Mouse (Mus musculus): ENCODE measurements at regions not wholly inside any gene's neighbourhood (a gene's known extent, or its start where the extent isn't known, plus 50 kb on each side); places are given as distances from the start of the nearest gene placed in this dataset.

- Histone ChIP-seq H3K36me3 (no peaks in the 10 kb centered on the region), H3K4me3 (replicated peaks) (no peak overlapping the region), H3K9me3 (no peaks in the 10 kb centered on the region), H3K4me2 (no peak overlapping the region), H3K27ac (no peak overlapping the region), H3K4me1 (replicated peaks) (no peaks in the 10 kb centered on the region), H3K9ac (replicated peaks) (no peak overlapping the region), H3K27me3 (no peaks in the 10 kb centered on the region)
- ATAC-seq (ENCODE audit: insufficient number of reproducible peaks, insufficient read depth, low FRiP score, low TSS enrichment, low read depth) = no peak
- WGBS = 66% methylated on average over 1 of the region's 1 CpGs
These were observed 594.9 kb upstream of the Fam92a start for GRCm38 (mm10) chr4:12766763-12767162.

- ATAC-seq (ENCODE audit: insufficient number of reproducible peaks, insufficient read depth, low FRiP score, low TSS enrichment, low read depth) = no peak
- Histone ChIP-seq H3K9me3 (no peaks in the 10 kb centered on the region), H3K4me2 (no peak overlapping the region), H3K27ac (no peak overlapping the region), H3K27me3 (no peaks in the 10 kb centered on the region), H3K4me3 (replicated peaks) (no peak overlapping the region), H3K4me1 (replicated peaks) (no peaks in the 10 kb centered on the region), H3K36me3 (no peaks in the 10 kb centered on the region), H3K9ac (replicated peaks) (no peak overlapping the region)
- 85% methylated on average over 2 of the region's 2 CpGs for WGBS
These were observed 579.0 kb upstream of the Fam92a start for GRCm38 (mm10) chr4:12750817-12751216.

GRCm38 (mm10) chr4:12749874-12750273 lies 578.1 kb upstream of the Fam92a start:
- H3K36me3 ChIP-seq = no peaks in the 10 kb centered on the region
- no peaks in the 10 kb centered on the region for H3K4me1 ChIP-seq (replicated peaks)
- no peak overlapping the region for H3K27ac ChIP-seq
- H3K27me3 ChIP-seq = no peaks in the 10 kb centered on the region
- no peak for ATAC-seq (ENCODE audit: insufficient number of reproducible peaks, insufficient read depth, low FRiP score, low TSS enrichment, low read depth)
- H3K4me3 ChIP-seq (replicated peaks) = no peak overlapping the region
- no peaks in the 10 kb centered on the region for H3K9me3 ChIP-seq
- no peak overlapping the region for H3K9ac ChIP-seq (replicated peaks)
- H3K4me2 ChIP-seq = no peak overlapping the region
- WGBS = 89% methylated on average over 1 of the region's 1 CpGs

DNA sequence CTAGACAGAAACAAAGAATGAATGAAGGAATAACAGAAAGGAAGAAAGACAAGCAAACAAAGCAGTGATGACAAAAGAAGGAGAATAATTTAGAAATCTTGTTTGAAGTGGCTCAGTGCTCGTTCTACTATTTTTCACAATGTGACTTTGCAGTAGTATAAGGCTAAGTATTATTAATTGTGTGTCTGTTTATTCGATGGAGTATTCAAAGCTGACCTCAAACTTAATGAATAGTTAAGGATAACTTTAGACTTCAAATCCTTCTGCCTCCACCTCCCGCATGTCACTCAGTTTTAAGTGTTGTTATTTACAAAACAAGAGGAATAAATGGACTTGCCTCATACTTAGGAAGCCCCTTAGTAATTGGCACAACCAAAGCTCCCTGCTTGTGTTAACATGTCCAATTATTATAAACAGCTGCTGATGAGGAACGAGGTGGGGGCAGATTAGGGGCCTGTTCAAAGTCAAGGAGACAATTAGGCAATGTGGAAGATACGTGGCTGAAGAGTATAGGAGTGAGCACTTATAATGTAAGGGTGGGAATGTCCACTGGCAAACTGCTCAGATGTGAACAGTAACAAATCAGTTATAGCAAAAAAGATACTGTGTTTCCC lies 572.0 kb upstream of the Fam92a start:
- H3K4me1 ChIP-seq (replicated peaks) = no peaks in the 10 kb centered on the region
- no peak for ATAC-seq (ENCODE audit: insufficient number of reproducible peaks, insufficient read depth, low FRiP score, low TSS enrichment, low read depth)
- H3K9me3 ChIP-seq = no peaks in the 10 kb centered on the region
- H3K4me3 ChIP-seq (replicated peaks) = no peak overlapping the region
- H3K27me3 ChIP-seq = no peaks in the 10 kb centered on the region
- no peak overlapping the region for H3K4me2 ChIP-seq
- no peaks in the 10 kb centered on the region for H3K36me3 ChIP-seq
- H3K27ac ChIP-seq = no peak overlapping the region
- WGBS = 49% methylated on average over 5 of the region's 5 CpGs
- no peak overlapping the region for H3K9ac ChIP-seq (replicated peaks)

- no peaks in the 10 kb centered on the region for H3K4me1 ChIP-seq (replicated peaks)
- H3K9me3 ChIP-seq = no peaks in the 10 kb centered on the region
- ATAC-seq (ENCODE audit: insufficient number of reproducible peaks, insufficient read depth, low FRiP score, low TSS enrichment, low read depth) = no peak
- H3K27me3 ChIP-seq = no peaks in the 10 kb centered on the region
- no peak overlapping the region for H3K9ac ChIP-seq (replicated peaks)
- no peak overlapping the region for H3K27ac ChIP-seq
- no peaks in the 10 kb centered on the region for H3K36me3 ChIP-seq
- WGBS = 77% methylated on average over 3 of the region's 3 CpGs
- no peak overlapping the region for H3K4me3 ChIP-seq (replicated peaks)
- H3K4me2 ChIP-seq = no peak overlapping the region
These were observed 564.6 kb upstream of the Fam92a start for GRCm38 (mm10) chr4:12736411-12736810.

GRCm38 (mm10) chr4:12700189-12700588 lies 528.4 kb upstream of the Fam92a start:
- no peaks in the 10 kb centered on the region for H3K36me3 ChIP-seq
- H3K9ac ChIP-seq (replicated peaks) = no peak overlapping the region
- H3K4me3 ChIP-seq (replicated peaks) = no peak overlapping the region
- H3K9me3 ChIP-seq = no peaks in the 10 kb centered on the region
- no peak overlapping the region for H3K27ac ChIP-seq
- ATAC-seq (ENCODE audit: insufficient number of reproducible peaks, insufficient read depth, low FRiP score, low TSS enrichment, low read depth) = no peak
- H3K4me2 ChIP-seq = no peak overlapping the region
- no peaks in the 10 kb centered on the region for H3K4me1 ChIP-seq (replicated peaks)
- 78% methylated on average over 1 of the region's 1 CpGs for WGBS
- no peaks in the 10 kb centered on the region for H3K27me3 ChIP-seq

- Histone ChIP-seq H3K27ac (0 out of 2 replicates have a peak overlapping the region, but pooled peaks have one; percentile 31), H3K4me3 (replicated peaks) (no peak overlapping the region), H3K4me1 (replicated peaks) (no peaks in the 10 kb centered on the region), H3K4me2 (no peak overlapping the region), H3K27me3 (no peaks in the 10 kb centered on the region), H3K36me3 (no peaks in the 10 kb centered on the region), H3K9me3 (no peaks in the 10 kb centered on the region), H3K9ac (replicated peaks) (no peak overlapping the region)
- ATAC-seq (ENCODE audit: insufficient number of reproducible peaks, insufficient read depth, low FRiP score, low TSS enrichment, low read depth) = no peak
- WGBS = 50% methylated on average over 3 of the region's 3 CpGs
These were observed 506.0 kb upstream of the Fam92a start for GRCm38 (mm10) chr4:12677814-12678213.

GRCm38 (mm10) chr4:12671399-12671798 lies 499.6 kb upstream of the Fam92a start:
- no peak overlapping the region for H3K9ac ChIP-seq (replicated peaks)
- no peaks in the 10 kb centered on the region for H3K4me1 ChIP-seq (replicated peaks)
- 74% methylated on average over 7 of the region's 7 CpGs for WGBS
- ATAC-seq (ENCODE audit: insufficient number of reproducible peaks, insufficient read depth, low FRiP score, low TSS enrichment, low read depth) = no peak
- H3K4me2 ChIP-seq = no peak overlapping the region
- no peaks in the 10 kb centered on the region for H3K27me3 ChIP-seq
- H3K4me3 ChIP-seq (replicated peaks) = no peak overlapping the region
- H3K36me3 ChIP-seq = no peaks in the 10 kb centered on the region
- H3K27ac ChIP-seq = no peak overlapping the region
- H3K9me3 ChIP-seq = no peaks in the 10 kb centered on the region

DNA sequence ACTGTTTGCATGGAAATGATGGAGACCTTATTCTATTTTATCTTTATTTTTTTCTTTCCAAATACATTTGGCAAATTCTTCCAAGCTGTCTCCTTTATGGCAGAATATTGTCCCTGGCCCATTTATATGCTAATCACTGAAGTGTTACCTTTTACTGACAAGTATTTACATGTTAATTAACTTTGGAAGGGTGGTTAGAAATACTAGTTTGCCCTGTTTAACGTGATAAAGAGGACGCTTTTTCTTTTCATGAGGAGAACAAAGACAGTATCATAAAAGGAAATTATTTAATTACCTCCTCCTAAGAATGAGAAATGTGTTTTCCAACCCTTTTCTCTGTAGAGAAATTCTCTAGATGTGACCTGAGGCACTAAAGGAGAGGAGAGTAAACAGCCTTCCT lies 491.4 kb upstream of the Fam92a start:
- no peak for ATAC-seq (ENCODE audit: insufficient number of reproducible peaks, insufficient read depth, low FRiP score, low TSS enrichment, low read depth)
- no peak overlapping the region for H3K27ac ChIP-seq
- 15% methylated on average over 2 of the region's 2 CpGs for WGBS

DNA sequence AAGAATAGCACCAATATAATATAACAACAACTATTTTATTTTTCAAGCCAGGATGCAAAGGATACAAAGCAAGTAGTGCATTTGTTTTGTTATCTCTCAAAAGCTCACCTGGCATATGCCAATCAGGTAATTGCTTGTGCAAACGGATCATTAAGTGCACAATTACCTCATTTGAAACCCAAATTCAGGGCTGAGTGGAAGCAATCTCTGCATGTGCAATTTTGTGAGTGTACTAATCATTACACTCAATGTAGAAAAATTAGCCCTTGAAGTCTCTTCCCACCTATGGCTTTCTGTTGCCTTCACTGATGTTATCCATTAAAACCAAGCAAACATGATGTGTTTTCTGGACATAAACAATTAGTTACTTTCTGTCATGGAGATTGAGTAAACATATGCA lies 490.9 kb upstream of the Fam92a start:
- Histone ChIP-seq H3K4me3 (replicated peaks) (no peak overlapping the region), H3K4me2 (no peak overlapping the region), H3K27me3 (no peaks in the 10 kb centered on the region), H3K9ac (replicated peaks) (no peak overlapping the region), H3K4me1 (replicated peaks) (no peaks in the 10 kb centered on the region), H3K27ac (no peak overlapping the region), H3K9me3 (no peaks in the 10 kb centered on the region), H3K36me3 (no peaks in the 10 kb centered on the region)
- WGBS = 57% methylated on average over 1 of the region's 1 CpGs
- ATAC-seq (ENCODE audit: insufficient number of reproducible peaks, insufficient read depth, low FRiP score, low TSS enrichment, low read depth) = no peak

More for the DNA sequence above, 491.4 kb upstream of the Fam92a start:
- Histone ChIP-seq H3K9me3 (no peaks in the 10 kb centered on the region), H3K4me2 (no peak overlapping the region), H3K36me3 (no peaks in the 10 kb centered on the region), H3K9ac (replicated peaks) (no peak overlapping the region), H3K4me3 (replicated peaks) (no peak overlapping the region), H3K4me1 (replicated peaks) (no peaks in the 10 kb centered on the region), H3K27me3 (no peaks in the 10 kb centered on the region)

DNA sequence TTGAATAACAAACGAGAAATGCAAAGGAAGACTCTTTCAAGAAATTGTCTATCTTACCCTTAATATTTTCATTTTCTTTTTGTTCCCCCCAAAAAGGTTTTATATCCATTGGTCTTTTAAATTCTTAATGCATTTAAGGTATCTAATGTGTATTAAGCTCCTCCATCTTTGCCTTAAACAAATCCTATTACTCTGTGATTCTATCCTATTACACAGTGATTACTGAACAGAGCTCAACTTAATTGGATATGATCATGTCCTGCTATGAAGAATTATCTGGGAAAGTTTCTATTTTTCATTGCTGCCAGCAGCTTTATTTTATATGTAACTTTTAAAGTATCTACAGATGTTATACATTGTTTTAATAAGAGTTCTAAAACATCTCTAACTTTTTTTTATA lies 487.3 kb upstream of the Fam92a start:
- no peak for ATAC-seq (ENCODE audit: insufficient number of reproducible peaks, insufficient read depth, low FRiP score, low TSS enrichment, low read depth)
- Histone ChIP-seq H3K9ac (replicated peaks) (no peak overlapping the region), H3K36me3 (no peaks in the 10 kb centered on the region), H3K9me3 (no peaks in the 10 kb centered on the region), H3K4me2 (no peak overlapping the region), H3K27ac (no peak overlapping the region), H3K4me1 (replicated peaks) (peaks cover 6% of the 10 kb centered on the region), H3K4me3 (replicated peaks) (no peak overlapping the region), H3K27me3 (no peaks in the 10 kb centered on the region)
- WGBS = 82% methylated on average over 1 of the region's 1 CpGs

GRCm38 (mm10) chr4:12658594-12658993 lies 486.8 kb upstream of the Fam92a start:
- Histone ChIP-seq H3K9ac (replicated peaks) (no peak overlapping the region), H3K4me2 (no peak overlapping the region), H3K9me3 (no peaks in the 10 kb centered on the region), H3K27ac (no peak overlapping the region), H3K4me1 (replicated peaks) (peaks cover 6% of the 10 kb centered on the region), H3K4me3 (replicated peaks) (no peak overlapping the region), H3K36me3 (no peaks in the 10 kb centered on the region), H3K27me3 (no peaks in the 10 kb centered on the region)
- WGBS = 42% methylated on average over 6 of the region's 6 CpGs
- ATAC-seq (ENCODE audit: insufficient number of reproducible peaks, insufficient read depth, low FRiP score, low TSS enrichment, low read depth) = no peak

Measured in limb, embryonic 12.5 days (tissue).